Mouse (Mus musculus) ES-Bruce4 (cell line): ENCODE data around the gene Atpaf2.

ENCODE experiments used
- CTCF ChIP-seq: IDR thresholded peaks from one replicate; pipeline ENCODE4 v1.8.1; 2011; ENCODE audit warnings: low read depth, low read length
- EP300 ChIP-seq: IDR thresholded peaks from 2 replicates; pipeline ENCODE4 v1.6.1; 2011; ENCODE audit warnings: low read depth, low read length; ENCODE audit not compliant: insufficient read depth

DNA sequence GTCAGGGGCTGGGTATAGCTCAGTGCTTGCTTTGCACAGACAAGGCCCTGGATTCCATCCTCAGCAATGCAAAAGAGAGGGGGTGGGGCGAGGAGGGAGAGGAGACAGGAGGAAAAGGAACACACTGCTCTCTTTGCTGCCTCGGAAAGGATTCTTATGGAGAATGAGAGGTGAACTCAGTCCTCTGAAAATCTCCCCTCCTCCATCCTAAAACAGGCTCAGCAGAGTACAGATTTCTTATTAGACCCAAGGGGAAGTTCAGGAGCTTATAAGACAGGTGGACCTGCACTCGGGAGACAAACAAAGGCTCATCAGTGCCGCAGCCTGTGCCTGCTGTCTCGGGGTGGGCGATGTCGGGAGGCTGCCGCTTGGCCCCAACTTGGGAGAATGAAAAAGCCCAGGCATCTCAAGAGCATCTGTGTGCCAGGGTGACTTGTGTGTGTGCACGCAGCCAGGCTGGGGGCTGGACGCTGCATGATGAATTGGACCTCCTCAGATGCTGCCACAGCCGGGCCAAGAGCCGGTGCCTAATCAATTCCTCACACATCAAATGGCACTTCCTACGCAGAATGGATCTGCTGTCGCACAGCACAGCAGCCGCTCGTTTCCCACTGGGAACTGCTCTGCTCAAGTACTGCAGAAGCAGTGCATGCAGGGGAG is 33.4 kb downstream of the Atpaf2 start:
- TF ChIP-seq EP300, result no peak
- TF ChIP-seq CTCF, result no peak
